Mouse (Mus musculus) liver, adult 2 months (tissue): ENCODE results near the gene Gm21969. TPM values are rescaled to one million over a fixed set of nuclear protein-coding genes. Genes with fewer than 3 reads are reported as not detected.
A peak's percentile ranks its signal among the peaks of the same experiment; 100 is the strongest.

Source experiments
- DNase-seq: peaks from one replicate; pipeline ENCODE4 v3.0.0-alpha.2; 2011; ENCODE audit warnings: low read depth, low spot score; ENCODE audit errors: extremely low read depth
- H3K27ac ChIP-seq: fragments of 200-500 bp; replicated peaks from 2 replicates; pipeline ENCODE4 v1.5.1; 2012; ENCODE audit warnings: low read depth, mild to moderate bottlenecking, control low read depth, inconsistent platforms, low read length; ENCODE audit not compliant: insufficient read depth
- H3K27me3 ChIP-seq: fragments of 200-500 bp; 2 replicates; pipeline ENCODE4 v1.6.1; 2012; ENCODE audit warnings: mild to moderate bottlenecking, moderate library complexity, low read length, inconsistent platforms; ENCODE audit not compliant: control insufficient read depth, insufficient read depth
- H3K36me3 ChIP-seq: fragments of 200-500 bp; 2 replicates; pipeline ENCODE4 v1.6.1; 2012; ENCODE audit warnings: low read length, inconsistent platforms; ENCODE audit not compliant: control insufficient read depth, insufficient read depth
- H3K4me1 ChIP-seq: fragments of 200-500 bp; 2 replicates; pipeline ENCODE4 v1.6.1; 2011; ENCODE audit warnings: low read length; ENCODE audit not compliant: control insufficient read depth, insufficient read depth
- H3K4me3 ChIP-seq: fragments of 200-500 bp; 2 replicates; pipeline ENCODE4 v1.5.1; 2011; ENCODE audit warnings: low read depth, mild to moderate bottlenecking, control low read depth, low read length, moderate library complexity; ENCODE audit not compliant: insufficient read depth
- H3K79me2 ChIP-seq: fragments of 200-500 bp; 2 replicates; pipeline ENCODE4 v1.6.1; 2012; ENCODE audit warnings: inconsistent platforms, mild to moderate bottlenecking, low read length, moderate library complexity; ENCODE audit not compliant: control insufficient read depth, insufficient read depth
- H3K9ac ChIP-seq: fragments of 200-500 bp; 2 replicates; pipeline ENCODE4 v1.6.1; 2012; ENCODE audit warnings: low read depth, mild to moderate bottlenecking, control low read depth, inconsistent platforms, low read length
- CTCF ChIP-seq: fragments of 200-500 bp; IDR thresholded peaks from 2 replicates; pipeline ENCODE4 v1.5.1; 2011; ENCODE audit warnings: low read depth, low read length, control low read depth
- POLR2A ChIP-seq: fragments of 200-500 bp; IDR thresholded peaks from 2 replicates; pipeline ENCODE4 v1.6.1; 2011; ENCODE audit warnings: low read length, control low read depth; ENCODE audit not compliant: insufficient read depth; ENCODE audit errors: extremely low read depth
- WGBS: fragments of 180-500 bp; shearing (Covaris S2); methylation state at CpG from one replicate; pipeline ENCODE4 v1.1.7; 2018; 5-methylcytosine and 5-hydroxymethylcytosine counted together
- polyA plus RNA-seq: library from polyadenylated mRNA; depleted of rRNA; stranded (reverse); fragments of >200 nt; gene quantifications from 2 replicates; pipeline ENCODE4 v1.2.3, GENCODE M21; 2012
- total RNA-seq: library from RNA; depleted of rRNA; stranded (reverse); fragments of >200 nt; gene quantifications from 2 replicates; pipeline ENCODE4 v1.2.3, GENCODE M21; 2014

Gene Gm21969
- total and polyA plus RNA-seq, 2 experiments = 0.09 to 0.11 TPM

DNA sequence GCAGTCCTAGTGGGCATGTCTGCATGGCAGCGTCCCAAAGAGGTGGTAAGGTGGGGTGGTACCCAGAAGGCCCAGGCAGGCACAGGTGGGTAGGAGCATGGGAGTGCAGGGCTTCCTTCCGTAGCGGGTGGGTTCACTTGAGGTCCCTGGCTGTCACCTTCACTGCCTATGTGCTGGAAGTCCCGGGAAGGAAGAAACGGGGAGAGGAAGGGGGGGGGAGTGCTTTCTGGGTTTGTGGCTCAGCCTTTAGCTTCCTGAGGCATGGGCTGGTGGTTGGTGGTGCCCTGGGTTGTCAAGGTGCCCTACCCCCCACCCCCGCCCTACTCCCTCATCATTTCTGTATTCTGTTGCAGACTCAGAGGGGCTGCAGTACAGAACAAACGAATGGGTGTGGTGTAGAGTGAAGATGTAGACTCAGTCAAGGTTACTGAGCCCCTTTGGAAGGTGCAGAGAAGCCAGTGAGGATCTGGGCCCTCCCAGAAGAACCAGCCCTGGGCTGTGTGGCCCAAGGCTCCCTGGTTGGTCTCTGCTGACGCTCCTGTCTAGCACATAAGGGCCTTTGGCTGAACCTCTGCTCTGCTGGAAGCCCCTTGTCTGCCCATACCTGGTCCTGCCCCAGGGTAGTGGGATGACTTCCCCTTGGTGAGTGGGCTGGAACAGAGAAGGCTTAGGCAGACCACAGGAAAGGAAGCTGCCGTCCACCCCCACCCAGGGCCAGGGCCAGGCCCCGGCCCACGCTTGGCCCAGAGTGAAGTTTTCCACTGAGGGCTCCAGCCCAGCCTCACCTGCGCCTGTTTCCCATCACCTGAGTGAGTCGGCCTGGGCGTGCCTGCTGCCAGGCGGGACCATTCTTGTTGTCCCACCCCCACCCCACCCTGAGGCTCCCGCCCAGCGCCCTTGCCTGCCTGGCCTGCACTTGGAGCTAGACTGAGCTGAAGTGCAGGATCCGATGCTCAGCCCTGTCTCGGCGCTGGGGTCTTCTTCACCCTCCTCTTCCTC lies 5.4 kb upstream of the Gm21969 start:
- 69% methylated on average over 20 of the region's 20 CpGs for WGBS
- TF ChIP-seq CTCF (no peak), POLR2A (no peak)
- H3K27me3 ChIP-seq = no peaks in the 10 kb centered on the region
- no peaks in the 10 kb centered on the region for H3K36me3 ChIP-seq
- no peak for DNase-seq
- H3K4me3 ChIP-seq = no peak overlapping the region
- H3K4me1 ChIP-seq = peaks cover 27% of the 10 kb centered on the region
- H3K79me2 ChIP-seq = peaks cover 62% of the 10 kb centered on the region
- H3K9ac ChIP-seq = no peak overlapping the region
- peak overlapping the region; percentile 62 for H3K27ac ChIP-seq

DNA sequence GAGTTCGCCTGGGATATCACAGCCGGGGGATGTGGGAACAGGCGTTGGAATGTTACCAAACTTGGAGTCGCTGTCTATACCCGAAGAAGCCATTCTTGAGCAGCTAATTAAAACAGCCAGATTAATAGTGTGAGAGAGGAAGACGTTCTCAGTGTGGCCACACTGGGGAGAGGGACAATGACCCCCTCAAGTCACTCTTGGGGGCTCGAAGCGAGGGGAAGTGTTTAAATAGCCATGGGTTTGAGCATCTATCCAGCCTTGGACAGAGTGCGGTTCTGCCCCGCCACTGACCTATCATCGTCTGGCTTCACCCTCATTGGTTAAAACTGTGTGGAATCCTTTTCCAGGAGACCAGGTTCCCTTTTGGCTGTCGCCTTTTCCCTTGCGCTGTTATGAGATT lies 4.6 kb upstream of the Gm21969 start:
- no peak overlapping the region; the same call in 1 of the 2 replicates for H3K9ac ChIP-seq
- TF ChIP-seq CTCF (no peak), POLR2A (no peak)
- WGBS = 59% methylated on average over 13 of the region's 13 CpGs
- DNase-seq = no peak
- peaks cover 55% of the 10 kb centered on the region for H3K79me2 ChIP-seq
- H3K27me3 ChIP-seq = no peaks in the 10 kb centered on the region
- no peaks in the 10 kb centered on the region for H3K36me3 ChIP-seq
- peaks cover 27% of the 10 kb centered on the region for H3K4me1 ChIP-seq
- peak overlapping the region; percentile 62 for H3K27ac ChIP-seq
- H3K4me3 ChIP-seq = no peak overlapping the region

DNA sequence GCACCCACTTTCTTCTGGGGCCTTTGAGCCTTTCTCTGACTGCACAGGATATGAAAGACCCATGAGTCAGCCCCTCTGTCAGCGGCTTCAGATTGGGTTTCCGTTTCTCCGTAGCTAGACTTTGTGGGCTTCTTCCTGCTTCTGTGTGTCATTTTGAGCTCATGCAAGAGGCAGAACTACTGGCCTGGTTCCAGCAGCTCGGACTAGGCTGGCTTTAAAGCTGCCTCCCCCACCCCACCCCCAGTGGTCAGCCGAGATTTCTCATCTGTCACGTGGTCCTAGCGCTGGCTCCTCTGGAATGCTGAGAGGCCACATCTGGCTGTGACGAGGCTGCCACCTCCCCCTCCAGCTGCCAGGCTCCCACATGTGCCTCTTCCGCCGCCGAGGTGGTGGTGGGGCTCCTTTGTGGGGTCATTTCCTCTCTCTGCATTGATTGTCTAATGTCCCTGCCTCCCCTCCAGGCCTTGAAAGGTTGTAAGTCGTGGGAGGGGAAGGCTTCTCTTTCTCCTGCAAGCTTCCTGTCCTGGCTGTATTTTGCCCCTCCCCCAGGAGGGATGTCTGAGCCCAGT lies 4.0 kb upstream of the Gm21969 start:
- Histone ChIP-seq H3K9ac (peak overlapping the region; percentile 25), H3K4me3 (no peak overlapping the region), H3K79me2 (peaks cover 54% of the 10 kb centered on the region), H3K27me3 (no peaks in the 10 kb centered on the region), H3K27ac (peak overlapping the region; percentile 62), H3K4me1 (peaks cover 25% of the 10 kb centered on the region), H3K36me3 (no peaks in the 10 kb centered on the region)
- 13% methylated on average over 12 of the region's 12 CpGs for WGBS
- no peak for TF ChIP-seq CTCF
- no peak for TF ChIP-seq POLR2A
- peak; percentile 63 for DNase-seq

DNA sequence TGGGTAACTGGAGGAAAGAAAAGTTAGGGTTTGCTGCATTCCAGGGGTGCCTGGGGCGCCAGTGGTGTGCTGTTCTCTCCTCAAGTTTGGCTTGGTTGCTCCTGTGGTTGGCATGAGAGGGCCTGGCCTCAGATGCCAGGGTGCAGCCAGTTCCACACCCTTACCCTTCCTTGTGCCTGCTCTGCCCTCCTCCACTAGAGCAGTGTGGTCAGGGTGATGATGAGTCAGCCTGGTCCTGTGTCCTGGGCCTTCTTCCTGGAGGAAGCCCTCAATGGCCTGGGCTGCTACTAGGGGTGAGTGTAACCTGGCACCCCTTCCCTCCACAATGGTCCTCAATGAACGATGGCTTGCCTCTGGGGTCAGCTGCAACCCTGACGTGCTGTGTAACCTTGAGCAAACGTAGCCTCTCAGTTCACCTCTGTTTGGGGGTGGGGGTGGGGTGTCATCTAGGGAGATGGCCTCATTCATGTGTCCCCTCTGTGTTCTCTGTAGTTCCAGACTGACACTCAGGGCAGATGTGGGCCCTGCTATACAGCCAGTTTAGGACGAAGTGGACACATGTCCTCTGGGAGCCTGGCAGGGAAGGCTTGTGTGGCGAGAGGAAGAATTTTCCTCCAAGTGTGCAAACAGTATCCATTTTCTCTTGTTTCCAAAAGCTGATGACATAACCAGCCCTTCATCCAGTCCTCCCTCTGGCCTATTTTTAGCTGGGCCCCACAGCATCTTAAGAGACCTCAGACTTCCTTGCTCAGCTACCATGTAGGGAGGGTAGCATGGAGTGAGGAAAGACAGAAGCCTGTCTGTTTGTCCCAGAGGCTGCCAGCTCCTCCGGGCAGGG lies 1.2 kb upstream of the Gm21969 start:
- H3K4me1 ChIP-seq = peaks cover 18% of the 10 kb centered on the region
- H3K9ac ChIP-seq = peak overlapping the region; percentile 1; the same call in 1 of the 2 replicates
- 0 out of 2 replicates have a peak overlapping the region, but pooled peaks have one; percentile 14 for H3K27ac ChIP-seq
- no peaks in the 10 kb centered on the region for H3K27me3 ChIP-seq
- DNase-seq = no peak
- H3K36me3 ChIP-seq = no peaks in the 10 kb centered on the region; the same call in 1 of the 2 replicates
- TF ChIP-seq POLR2A (no peak), CTCF (no peak)
- H3K79me2 ChIP-seq = peaks cover 29% of the 10 kb centered on the region
- no peak overlapping the region for H3K4me3 ChIP-seq
- 35% methylated on average over 7 of the region's 7 CpGs for WGBS

DNA sequence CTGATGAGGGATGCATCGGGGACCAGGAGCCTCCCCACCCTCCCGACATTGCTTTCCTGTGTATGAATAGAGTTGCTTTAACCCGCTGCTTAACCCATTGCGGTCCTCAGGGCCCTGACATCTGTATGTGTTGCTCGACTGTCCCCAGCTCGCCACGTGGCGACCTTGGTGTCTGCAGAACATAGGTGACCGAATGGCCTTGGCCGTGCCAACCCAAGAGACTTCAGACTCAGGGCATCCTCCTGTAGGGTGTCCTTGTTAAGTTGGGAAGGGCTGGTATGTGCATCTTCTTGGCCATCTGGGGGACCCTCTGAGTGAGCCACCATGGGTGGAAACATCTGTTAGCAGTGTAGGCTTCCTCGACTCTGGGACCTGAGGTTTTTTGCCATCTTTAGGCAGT lies 2.2 kb downstream of the Gm21969 start:
- H3K4me1 ChIP-seq = peaks cover 12% of the 10 kb centered on the region
- no peak overlapping the region for H3K27ac ChIP-seq
- 87% methylated on average over 11 of the region's 11 CpGs for whole genome bisulfite sequencing
- peaks cover 5% of the 10 kb centered on the region; the same call in 1 of the 2 replicates for H3K79me2 ChIP-seq
- DNase-seq = no peak
- no peak overlapping the region for H3K4me3 ChIP-seq
- no peaks in the 10 kb centered on the region; the same call in 1 of the 2 replicates for H3K36me3 ChIP-seq
- no peaks in the 10 kb centered on the region for H3K27me3 ChIP-seq
- H3K9ac ChIP-seq = no peak overlapping the region
- TF ChIP-seq POLR2A = no peak
- TF ChIP-seq CTCF = no peak
